15 mouse cellular contexts compared by ENCODE assay signal in genomic region chr8:90579426-90579825, GRCm38 (mm10).
"Had no signal": no experiment of that assay in that cellular context is flagged by ENCODE, and none has a peak within 500 bp of the region (broad histone marks: within the 10 kb centered on the region; RNA-seq: fewer than 3 reads in every experiment).

No protein-coding gene starts in this region.

- H3K27ac ChIP-seq: neural tube, embryonic 13.5 days; neural tube, embryonic 15.5 days; stomach, embryonic 15.5 days; stomach, postnatal 0 days had no signal

- DNase-seq: retina, postnatal 1 day; right cerebral cortex, adult 18-20 months; right cerebral cortex, postnatal 14 days; right cerebral cortex, postnatal 25 days; right cerebral cortex, postnatal 4 days; thymus, adult 18-20 months; thymus, adult 2 months; thymus, postnatal 14 days; thymus, postnatal 25 days; thymus, postnatal 36 days; thymus, postnatal 4 days had no signal

- H3K4me3 ChIP-seq: neural tube, embryonic 13.5 days; neural tube, embryonic 15.5 days; stomach, embryonic 15.5 days had no signal

- H3K4me1 ChIP-seq: neural tube, embryonic 13.5 days; neural tube, embryonic 15.5 days; stomach, embryonic 15.5 days had no signal

- H3K4me2 ChIP-seq: neural tube, embryonic 13.5 days; neural tube, embryonic 15.5 days; stomach, embryonic 15.5 days had no signal

- H3K36me3 ChIP-seq: neural tube, embryonic 13.5 days; neural tube, embryonic 15.5 days; stomach, embryonic 15.5 days had no signal

- H3K9ac ChIP-seq: neural tube, embryonic 13.5 days; neural tube, embryonic 15.5 days; stomach, embryonic 15.5 days had no signal

- H3K27me3 ChIP-seq: neural tube, embryonic 13.5 days; neural tube, embryonic 15.5 days; stomach, embryonic 15.5 days had no signal

- H3K9me3 ChIP-seq: neural tube, embryonic 13.5 days; neural tube, embryonic 15.5 days; stomach, embryonic 15.5 days had no signal
